Mouse (Mus musculus): Measurements from ENCODE around the gene Cox15. TPM values are rescaled to one million over a fixed set of nuclear protein-coding genes. Genes with fewer than 3 reads are reported as not detected.

The Cox15 gene
- polyA plus RNA-seq, 1 experiment = 19.1 TPM

- no peak for DNase-seq
- H3K4me3 ChIP-seq (replicated peaks; ENCODE audit: insufficient read depth, low read depth, low read length) = no peak overlapping the region
- no peak overlapping the region for H3K27ac ChIP-seq (ENCODE audit: insufficient read depth, low read length)
- no peaks in the 10 kb centered on the region for H3K4me1 ChIP-seq (ENCODE audit: control insufficient read depth, insufficient read depth, low read length)
- TF ChIP-seq POLR2A (IDR thresholded peaks at IDR 0.05; ENCODE audit: borderline replicate concordance, insufficient read depth, low read length) (no peak), CTCF (IDR thresholded peaks at IDR 0.05; ENCODE audit: borderline replicate concordance, insufficient read depth, low read depth, low read length) (no peak)
- WGBS = 98% methylated on average over 10 of the region's 10 CpGs
- no peaks in the 10 kb centered on the region for H3K27me3 ChIP-seq (ENCODE audit: control insufficient read depth, insufficient read depth, low read length)
Measured at GRCm38 (mm10) chr19:43738409-43738808, 14.4 kb downstream of the Cox15 start.

- H3K27ac ChIP-seq (ENCODE audit: insufficient read depth, low read length) = no peak overlapping the region
- TF ChIP-seq POLR2A (IDR thresholded peaks at IDR 0.05; ENCODE audit: borderline replicate concordance, insufficient read depth, low read length) (no peak), CTCF (IDR thresholded peaks at IDR 0.05; ENCODE audit: borderline replicate concordance, insufficient read depth, low read depth, low read length) (no peak)
- H3K4me3 ChIP-seq (replicated peaks; ENCODE audit: insufficient read depth, low read depth, low read length) = no peak overlapping the region
- no peaks in the 10 kb centered on the region for H3K4me1 ChIP-seq (ENCODE audit: control insufficient read depth, insufficient read depth, low read length)
- no peaks in the 10 kb centered on the region for H3K27me3 ChIP-seq (ENCODE audit: control insufficient read depth, insufficient read depth, low read length)
- no peak for DNase-seq
- WGBS = 72% methylated on average over 7 of the region's 7 CpGs
Measured at GRCm38 (mm10) chr19:43731157-43731556, 21.6 kb downstream of the Cox15 start.

GRCm38 (mm10) chr19:43730037-43730428, 22.8 kb downstream of the Cox15 start:
- no peak for TF ChIP-seq POLR2A (IDR thresholded peaks at IDR 0.05; ENCODE audit: borderline replicate concordance, insufficient read depth, low read length)
- TF ChIP-seq CTCF (IDR thresholded peaks at IDR 0.05; ENCODE audit: borderline replicate concordance, insufficient read depth, low read depth, low read length) = no peak
- 47% methylated on average over 8 of the region's 8 CpGs for WGBS

GRCm38 (mm10) chr19:43729296-43730036, 23.3 kb downstream of the Cox15 start:
- no peak overlapping the region for H3K4me3 ChIP-seq (replicated peaks; ENCODE audit: insufficient read depth, low read depth, low read length)
- no peak for DNase-seq
- no peaks in the 10 kb centered on the region for H3K4me1 ChIP-seq (ENCODE audit: control insufficient read depth, insufficient read depth, low read length)
- 54% methylated on average over 22 of the region's 22 CpGs for WGBS
- no peaks in the 10 kb centered on the region for H3K27me3 ChIP-seq (ENCODE audit: control insufficient read depth, insufficient read depth, low read length)
- no peak overlapping the region for H3K27ac ChIP-seq (ENCODE audit: insufficient read depth, low read length)
- TF ChIP-seq POLR2A (IDR thresholded peaks at IDR 0.05; ENCODE audit: borderline replicate concordance, insufficient read depth, low read length) = no peak

More at GRCm38 (mm10) chr19:43730037-43730428, 22.8 kb downstream of the Cox15 start:
- H3K4me1 ChIP-seq (ENCODE audit: control insufficient read depth, insufficient read depth, low read length) = no peaks in the 10 kb centered on the region
- H3K27ac ChIP-seq (ENCODE audit: insufficient read depth, low read length) = no peak overlapping the region
- H3K4me3 ChIP-seq (replicated peaks; ENCODE audit: insufficient read depth, low read depth, low read length) = no peak overlapping the region
- DNase-seq = no peak
- H3K27me3 ChIP-seq (ENCODE audit: control insufficient read depth, insufficient read depth, low read length) = no peaks in the 10 kb centered on the region

GRCm38 (mm10) chr19:43726510-43727146, 26.2 kb downstream of the Cox15 start:
- no peaks in the 10 kb centered on the region for H3K27me3 ChIP-seq (ENCODE audit: control insufficient read depth, insufficient read depth, low read length)
- no peak overlapping the region for H3K27ac ChIP-seq (ENCODE audit: insufficient read depth, low read length)
- WGBS = 82% methylated on average over 15 of the region's 15 CpGs
- H3K4me3 ChIP-seq (replicated peaks; ENCODE audit: insufficient read depth, low read depth, low read length) = no peak overlapping the region
- no peaks in the 10 kb centered on the region for H3K4me1 ChIP-seq (ENCODE audit: control insufficient read depth, insufficient read depth, low read length)
- no peak for TF ChIP-seq POLR2A (IDR thresholded peaks at IDR 0.05; ENCODE audit: borderline replicate concordance, insufficient read depth, low read length)
- no peak for TF ChIP-seq CTCF (IDR thresholded peaks at IDR 0.05; ENCODE audit: borderline replicate concordance, insufficient read depth, low read depth, low read length)
- no peak for DNase-seq

GRCm38 (mm10) chr19:43724821-43725220, 28.0 kb downstream of the Cox15 start:
- WGBS = 85% methylated on average over 7 of the region's 7 CpGs
- no peaks in the 10 kb centered on the region for H3K4me1 ChIP-seq (ENCODE audit: control insufficient read depth, insufficient read depth, low read length)
- H3K27ac ChIP-seq (ENCODE audit: insufficient read depth, low read length) = no peak overlapping the region
- TF ChIP-seq CTCF (IDR thresholded peaks at IDR 0.05; ENCODE audit: borderline replicate concordance, insufficient read depth, low read depth, low read length) (no peak), POLR2A (IDR thresholded peaks at IDR 0.05; ENCODE audit: borderline replicate concordance, insufficient read depth, low read length) (no peak)
- no peak for DNase-seq
- H3K4me3 ChIP-seq (replicated peaks; ENCODE audit: insufficient read depth, low read depth, low read length) = no peak overlapping the region
- no peaks in the 10 kb centered on the region for H3K27me3 ChIP-seq (ENCODE audit: control insufficient read depth, insufficient read depth, low read length)

- TF ChIP-seq POLR2A (IDR thresholded peaks at IDR 0.05; ENCODE audit: borderline replicate concordance, insufficient read depth, low read length) (no peak), CTCF (IDR thresholded peaks at IDR 0.05; ENCODE audit: borderline replicate concordance, insufficient read depth, low read depth, low read length) (no peak)
- WGBS = 93% methylated on average over 20 of the region's 20 CpGs
- H3K27me3 ChIP-seq (ENCODE audit: control insufficient read depth, insufficient read depth, low read length) = no peaks in the 10 kb centered on the region
- H3K4me1 ChIP-seq (ENCODE audit: control insufficient read depth, insufficient read depth, low read length) = no peaks in the 10 kb centered on the region
- H3K4me3 ChIP-seq (replicated peaks; ENCODE audit: insufficient read depth, low read depth, low read length) = no peak overlapping the region
- H3K27ac ChIP-seq (ENCODE audit: insufficient read depth, low read length) = no peak overlapping the region
- no peak for DNase-seq
Measured at GRCm38 (mm10) chr19:43724194-43724593, 28.6 kb downstream of the Cox15 start.

- WGBS = 83% methylated on average over 10 of the region's 10 CpGs
- Histone ChIP-seq H3K4me1 (ENCODE audit: control insufficient read depth, insufficient read depth, low read length) (no peaks in the 10 kb centered on the region), H3K4me3 (replicated peaks; ENCODE audit: insufficient read depth, low read depth, low read length) (no peak overlapping the region), H3K27ac (ENCODE audit: insufficient read depth, low read length) (no peak overlapping the region), H3K27me3 (ENCODE audit: control insufficient read depth, insufficient read depth, low read length) (no peaks in the 10 kb centered on the region)
- TF ChIP-seq CTCF (IDR thresholded peaks at IDR 0.05; ENCODE audit: borderline replicate concordance, insufficient read depth, low read depth, low read length) (no peak), POLR2A (IDR thresholded peaks at IDR 0.05; ENCODE audit: borderline replicate concordance, insufficient read depth, low read length) (no peak)
- DNase-seq = no peak
Measured at GRCm38 (mm10) chr19:43723501-43723900, 29.3 kb downstream of the Cox15 start.
